Mouse (Mus musculus) cortical plate, adult 2 months (tissue): ENCODE data around the gene Thap11. TPM values are rescaled to one million over a fixed set of nuclear protein-coding genes. Genes with fewer than 3 reads are reported as not detected.
"Not testable (repeated sequence)": the region's sequence is repeated elsewhere in the genome, so short reads cannot be mapped to it uniquely, and the experiment has no call there.

Experiments
- H3K27ac ChIP-seq: fragments of 200-500 bp; 2 replicates; pipeline ENCODE4 v1.5.1; 2012; ENCODE audit warnings: low read length, control low read depth, inconsistent platforms; ENCODE audit not compliant: insufficient read depth
- H3K4me1 ChIP-seq: fragments of 200-500 bp; 2 replicates; pipeline ENCODE4 v1.6.1; 2011; ENCODE audit warnings: low read length; ENCODE audit not compliant: control insufficient read depth, insufficient read depth
- H3K4me3 ChIP-seq: fragments of 200-500 bp; 2 replicates; pipeline ENCODE4 v1.5.1; 2011; ENCODE audit warnings: mild to moderate bottlenecking, low read length, control low read depth; ENCODE audit not compliant: insufficient read depth
- CTCF ChIP-seq: fragments of 200-500 bp; IDR thresholded peaks from 2 replicates; pipeline ENCODE4 v1.5.1; 2011; ENCODE audit warnings: mild to moderate bottlenecking, control low read depth, low read length; ENCODE audit not compliant: insufficient read depth; ENCODE audit errors: extremely low read depth
- POLR2A ChIP-seq: fragments of 200-500 bp; IDR thresholded peaks from 2 replicates; pipeline ENCODE4 v1.6.1; 2011; ENCODE audit warnings: mild to moderate bottlenecking, low read length, control low read depth; ENCODE audit not compliant: insufficient read depth; ENCODE audit errors: extremely low read depth
- polyA plus RNA-seq: library from polyadenylated mRNA; depleted of rRNA; stranded (reverse); fragments of >200 nt; gene quantifications from 2 replicates; pipeline ENCODE4 v1.2.3, GENCODE M21; 2012

Gene Thap11
- polyA plus RNA-seq, 1 experiment, result 48.0 TPM

DNA sequence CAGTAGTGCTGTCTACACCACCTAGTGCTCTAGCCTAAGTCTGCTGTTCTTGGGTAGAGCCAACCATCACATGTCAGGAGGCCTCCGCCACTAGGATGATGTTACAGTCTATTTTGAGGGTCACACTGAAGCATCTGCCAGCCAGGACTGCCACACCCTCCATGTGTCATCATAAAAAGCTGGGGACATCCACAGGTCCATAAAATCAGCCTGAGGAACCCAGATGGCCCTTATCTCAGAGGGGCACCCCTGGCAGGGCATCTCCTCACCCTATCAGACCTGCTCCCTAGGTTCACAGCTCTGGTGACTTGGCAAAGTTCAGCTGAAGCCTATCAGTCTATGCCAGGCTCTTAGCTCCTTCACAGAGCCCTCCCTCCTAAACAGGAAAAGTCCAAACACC lies 34.0 kb upstream of the Thap11 start:
- Histone ChIP-seq H3K4me1 (peaks cover 5% of the 10 kb centered on the region), H3K27ac (no peak overlapping the region), H3K4me3 (no peak overlapping the region)
- TF ChIP-seq POLR2A (no peak), CTCF (no peak)

DNA sequence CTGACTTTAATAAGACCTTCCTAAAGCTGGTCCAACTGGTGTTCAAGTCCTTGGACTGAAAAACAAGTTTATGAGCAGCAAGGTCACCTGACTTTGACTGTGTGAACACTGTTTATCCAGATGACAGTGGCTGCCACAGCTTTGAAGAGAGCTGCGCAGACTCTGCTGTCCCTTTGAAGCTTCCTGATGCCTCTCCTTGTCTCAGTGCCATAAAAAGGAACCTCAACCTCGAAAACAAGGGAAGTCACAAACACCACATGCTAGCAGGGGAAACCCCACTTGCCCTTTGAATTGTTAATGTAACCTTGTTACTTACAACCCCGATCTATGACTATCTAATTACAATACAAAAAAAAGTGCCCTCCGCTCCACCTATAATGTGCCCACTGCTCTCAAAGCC lies 29.4 kb upstream of the Thap11 start:
- Histone ChIP-seq H3K4me3 (peak overlapping the region; percentile 96; the same call in 1 of the 2 replicates), H3K4me1 (peaks cover 8% of the 10 kb centered on the region), H3K27ac (no peak overlapping the region)
- TF ChIP-seq POLR2A (no peak), CTCF (no peak)

DNA sequence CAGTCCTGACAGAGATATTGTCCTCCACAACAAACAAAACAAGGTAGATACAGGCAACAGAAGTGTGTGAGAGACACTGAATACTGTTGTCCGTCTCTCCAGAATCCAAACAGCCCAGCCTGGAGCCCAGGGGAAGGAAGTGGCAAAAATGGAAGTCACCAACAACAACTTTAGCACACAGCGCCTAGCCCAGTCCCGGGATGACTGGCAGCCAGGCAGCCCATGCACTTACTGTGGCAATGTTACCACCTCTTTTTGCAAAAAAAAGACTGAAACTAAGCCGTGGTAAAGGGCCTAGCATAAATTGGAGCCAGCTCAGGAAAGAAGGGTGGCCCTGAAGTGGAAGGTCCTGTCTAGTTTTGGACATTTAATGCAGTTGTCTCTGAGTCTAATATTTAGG lies 28.6 kb upstream of the Thap11 start:
- Histone ChIP-seq H3K27ac (no peak overlapping the region), H3K4me3 (peak overlapping the region; percentile 96), H3K4me1 (peaks cover 5% of the 10 kb centered on the region)
- TF ChIP-seq POLR2A (no peak), CTCF (no peak)

DNA sequence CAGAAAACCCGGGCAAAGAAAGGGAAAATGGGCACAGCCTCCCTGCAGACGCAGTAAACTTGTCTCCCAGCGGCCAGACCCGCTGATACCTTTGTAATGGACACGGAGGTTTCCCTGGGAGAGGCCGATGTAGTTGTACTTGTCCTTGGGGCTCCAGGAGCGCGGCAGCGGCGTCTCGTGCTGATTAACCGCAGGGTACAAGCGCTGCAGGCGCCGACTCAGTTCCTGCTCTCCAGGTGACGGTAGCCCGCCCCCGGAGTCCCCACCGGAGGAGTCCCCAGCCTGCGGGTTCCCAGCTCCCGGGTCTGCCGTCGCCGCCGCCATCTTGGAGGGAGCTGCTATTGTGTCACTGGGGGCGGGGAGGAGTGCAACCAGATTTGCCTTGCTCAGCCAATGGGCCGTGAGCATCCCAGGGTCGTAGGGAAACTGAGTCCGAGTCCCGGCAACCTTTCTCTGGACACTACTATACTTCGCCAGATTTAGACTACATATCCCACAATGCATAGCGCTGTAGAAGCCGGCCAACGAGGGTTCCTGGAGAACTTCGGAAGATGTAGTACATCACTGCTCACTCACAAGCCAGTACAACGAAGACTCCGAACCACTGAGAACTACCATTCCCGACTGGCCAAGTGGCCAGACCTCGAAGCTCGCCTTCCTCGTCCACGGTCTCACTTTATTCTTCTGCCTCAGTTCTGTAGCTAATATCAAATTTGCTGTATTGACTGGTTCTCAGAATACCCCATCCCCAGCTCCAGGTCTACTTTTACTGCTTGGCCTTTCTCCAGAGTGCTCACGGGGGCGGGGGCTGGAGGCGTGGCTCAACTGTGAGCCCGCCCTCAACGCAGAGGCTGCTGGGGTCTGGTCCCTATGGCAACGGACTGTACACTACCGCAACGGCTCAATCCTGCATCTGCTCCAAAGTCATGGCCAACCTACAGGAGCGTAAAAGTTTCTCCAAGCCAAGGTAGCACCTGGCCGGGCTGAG lies 27.8 kb upstream of the Thap11 start, which contains the start of the genes Ranbp10 and Tsnaxip1:
Ranbp10 (minus strand) TSS at position 490 of the 988 bp plus-strand sequence.
Tsnaxip1 (plus strand) TSS at position 871 of the 988 bp plus-strand sequence.
- Histone ChIP-seq H3K4me3 (peak within 1 kb of the TSS; percentile 96), H3K4me1 (peaks cover 5% of the 10 kb centered on the region), H3K27ac (no peak within 1 kb of the TSS)
- TF ChIP-seq POLR2A (peak; percentile 62), CTCF (no peak)

DNA sequence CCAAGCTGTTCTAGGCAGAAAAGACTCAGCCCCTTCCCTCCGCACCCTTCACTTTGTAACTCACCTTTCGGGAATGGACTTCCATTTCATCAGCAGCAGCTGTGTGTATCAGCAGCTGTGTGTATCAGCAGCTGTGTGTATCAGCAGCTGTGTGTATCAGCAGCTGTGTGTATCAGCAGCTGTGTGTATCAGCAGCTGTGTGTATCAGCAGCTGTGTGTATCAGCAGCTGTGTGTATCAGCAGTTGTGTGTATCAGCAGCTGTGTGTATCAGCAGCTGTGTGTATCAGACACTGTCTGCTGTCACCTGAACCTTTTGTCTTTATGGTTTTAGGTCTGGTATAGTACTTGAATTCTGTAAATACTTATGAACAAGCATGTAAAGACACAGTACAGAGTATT lies 21.2 kb upstream of the Thap11 start:
- H3K27ac ChIP-seq, H3K4me3 ChIP-seq, H3K4me1 ChIP-seq: not testable (repeated sequence)

DNA sequence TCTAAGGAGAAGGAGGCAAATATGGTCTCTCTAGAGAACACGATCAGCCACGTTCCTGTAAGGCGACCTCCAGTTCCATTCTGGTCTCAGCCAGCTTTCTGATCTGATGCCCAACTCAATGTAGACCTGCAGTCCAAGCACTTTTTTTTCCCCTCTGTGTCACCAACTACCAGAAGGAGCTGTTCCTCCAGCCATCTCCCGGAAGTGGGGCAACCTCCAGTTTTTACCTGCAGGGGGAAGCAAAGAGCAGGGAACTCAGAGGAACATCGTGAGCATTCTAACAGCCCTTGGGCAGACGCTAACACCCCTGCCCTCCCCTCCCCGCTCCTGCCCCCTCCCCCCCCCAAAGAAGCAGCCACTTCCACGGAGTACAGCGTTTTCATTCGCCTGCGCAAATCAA lies 19.6 kb upstream of the Thap11 start:
- no peak overlapping the region for H3K27ac ChIP-seq
- H3K4me3 ChIP-seq, result no peak overlapping the region

DNA sequence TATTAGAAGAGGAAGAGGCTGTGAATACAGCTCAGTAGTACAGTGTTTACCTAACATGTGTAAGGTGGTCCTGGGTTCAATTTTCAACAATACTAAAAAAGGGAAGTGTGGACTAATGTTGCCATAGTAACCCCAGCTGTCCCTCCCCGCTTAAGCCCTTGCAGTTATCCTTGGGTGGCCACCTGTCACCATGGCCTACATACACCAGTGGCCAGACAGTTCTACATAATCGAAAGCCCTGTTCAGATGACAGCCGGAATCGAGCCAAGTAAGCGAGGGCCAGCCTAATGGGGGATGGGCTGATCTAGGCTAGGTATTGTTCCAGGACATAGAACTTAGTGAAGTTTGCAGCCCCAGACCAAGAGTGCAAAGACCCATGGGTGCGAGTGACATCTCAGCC lies 17.9 kb upstream of the Thap11 start:
- H3K27ac ChIP-seq, result no peak overlapping the region
- H3K4me1 ChIP-seq, result no peaks in the 10 kb centered on the region
- TF ChIP-seq CTCF (no peak), POLR2A (no peak)
- no peak overlapping the region for H3K4me3 ChIP-seq

More for the DNA sequence above, 19.6 kb upstream of the Thap11 start:
- TF ChIP-seq POLR2A (no peak), CTCF (peak; percentile 57)
- H3K4me1 ChIP-seq, result no peaks in the 10 kb centered on the region

DNA sequence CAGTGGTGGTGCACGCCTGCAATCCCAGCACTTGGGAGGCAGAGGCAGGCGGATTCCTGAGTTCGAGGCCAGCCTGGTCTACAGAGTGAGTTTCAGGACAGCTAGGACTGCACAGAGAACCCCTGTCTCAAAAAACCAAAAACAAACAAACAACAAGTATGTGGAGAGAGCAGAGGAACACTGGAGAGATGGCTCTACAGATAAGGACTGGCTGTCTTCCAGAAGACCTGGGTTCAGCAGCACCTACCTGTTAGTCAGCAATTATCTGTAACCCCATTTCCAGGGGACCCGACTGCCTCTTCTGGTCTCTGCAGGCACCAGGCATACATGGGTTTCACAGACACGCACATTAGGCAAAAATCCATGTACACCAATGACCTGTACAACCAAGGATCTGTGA lies 15.7 kb upstream of the Thap11 start:
- H3K27ac ChIP-seq, result no peak overlapping the region
- no peak for TF ChIP-seq CTCF
- no peak for TF ChIP-seq POLR2A
- H3K4me3 ChIP-seq, result no peak overlapping the region
- no peaks in the 10 kb centered on the region for H3K4me1 ChIP-seq

DNA sequence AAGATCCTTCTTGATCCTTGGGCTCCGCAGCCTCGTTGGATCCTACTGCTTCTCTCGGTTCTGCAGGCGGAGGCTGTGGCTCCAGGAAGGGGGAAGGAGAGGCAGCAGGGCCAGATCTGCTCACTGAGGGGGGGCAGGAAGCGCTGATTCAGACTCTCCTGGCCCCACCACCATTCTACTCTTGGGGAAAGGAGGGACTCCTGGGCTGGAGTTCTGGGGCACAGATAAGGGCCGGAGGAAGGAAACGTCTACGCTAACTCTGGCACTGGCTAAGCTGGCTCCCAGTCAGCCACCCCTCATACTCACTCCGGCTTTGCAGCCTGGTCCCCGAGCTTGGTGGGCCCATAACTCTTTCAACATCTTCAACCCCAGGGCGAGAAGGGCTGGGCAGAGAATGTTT lies 8.3 kb upstream of the Thap11 start:
- TF ChIP-seq CTCF (no peak), POLR2A (no peak)
- Histone ChIP-seq H3K4me1 (no peaks in the 10 kb centered on the region), H3K27ac (no peak overlapping the region), H3K4me3 (no peak overlapping the region)

DNA sequence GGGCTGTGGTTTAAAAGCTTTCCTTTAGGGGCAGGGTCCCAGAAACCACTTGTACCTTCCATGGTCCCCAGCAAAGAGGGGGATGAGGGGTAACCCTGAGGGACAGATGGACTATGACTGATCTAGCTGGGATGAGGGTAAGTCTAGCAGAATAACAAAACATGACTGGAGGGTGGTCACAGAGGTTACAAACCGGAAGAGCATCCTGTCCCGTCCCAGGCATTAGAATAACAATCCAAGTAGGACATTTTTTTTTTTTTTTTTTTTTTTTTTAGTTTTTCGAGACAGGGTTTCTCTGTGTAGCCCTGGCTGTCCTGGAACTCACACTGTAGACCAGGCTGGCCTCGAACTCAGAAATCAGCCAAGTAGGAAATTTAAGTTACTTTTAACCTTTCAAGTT lies 4.9 kb upstream of the Thap11 start:
- Histone ChIP-seq H3K27ac (no peak overlapping the region), H3K4me1 (0 out of 2 replicates have a peak, but pooled peaks cover 1% of the 10 kb centered on the region), H3K4me3 (no peak overlapping the region)
- no peak for TF ChIP-seq POLR2A
